Mouse (Mus musculus) limb, embryonic 15.5 days (tissue): Measurements from ENCODE around the gene Slc2a6. TPM values are rescaled to one million over a fixed set of nuclear protein-coding genes. Genes with fewer than 3 reads are reported as not detected.

ENCODE experiments used
- ATAC-seq: fragments of 200-750 bp; cut with Nextera tagmentation; 2 replicates; pipeline ENCODE4 v1.8.0; 2017; ENCODE audit warnings: low read depth, moderate TSS enrichment; ENCODE audit not compliant: insufficient number of reproducible peaks, low FRiP score, low TSS enrichment
- H3K27ac ChIP-seq: fragments of 300-500 bp; sonication (generic); 2 replicates; pipeline ENCODE4 v1.5.1; 2015; ENCODE audit warnings: moderate library complexity, mild to moderate bottlenecking, inconsistent platforms
- H3K27me3 ChIP-seq: fragments of 300-500 bp; sonication (generic); 2 replicates; pipeline ENCODE4 v1.6.1; 2015; ENCODE audit warnings: inconsistent platforms
- H3K36me3 ChIP-seq: fragments of 300-500 bp; sonication (generic); 2 replicates; pipeline ENCODE4 v1.6.1; 2015; ENCODE audit warnings: inconsistent platforms
- H3K4me1 ChIP-seq: fragments of 300-500 bp; sonication (generic); 2 replicates; pipeline ENCODE4 v1.6.1; 2015; ENCODE audit warnings: inconsistent platforms
- H3K4me2 ChIP-seq: fragments of 300-500 bp; sonication (generic); 2 replicates; pipeline ENCODE4 v1.6.1; 2015; ENCODE audit warnings: mild to moderate bottlenecking, inconsistent platforms
- H3K4me3 ChIP-seq: fragments of 300-500 bp; sonication (generic); 2 replicates; pipeline ENCODE4 v1.5.1; 2015; ENCODE audit warnings: mild to moderate bottlenecking, inconsistent platforms
- H3K9ac ChIP-seq: fragments of 300-500 bp; sonication (generic); 2 replicates; pipeline ENCODE4 v1.6.1; 2015; ENCODE audit warnings: inconsistent platforms
- H3K9me3 ChIP-seq: fragments of 300-500 bp; sonication (generic); 2 replicates; pipeline ENCODE4 v1.6.1; 2016; ENCODE audit warnings: inconsistent platforms
- WGBS: fragments of 180-500 bp; shearing (Covaris S2); methylation state at CpG from one replicate; pipeline ENCODE4 v1.1.7; 2015; 5-methylcytosine and 5-hydroxymethylcytosine counted together
- polyA plus RNA-seq: library from polyadenylated mRNA; unstranded; fragments of >200 nt; fragmentation: Nextera tagmentation; extraction: Ambion mirVana; gene quantifications from 2 replicates; pipeline ENCODE4 v1.2.1, GENCODE M21; 2015

Slc2a6 gene
- polyA plus RNA-seq, 1 experiment from 2014 or later, result 1.0 TPM

DNA sequence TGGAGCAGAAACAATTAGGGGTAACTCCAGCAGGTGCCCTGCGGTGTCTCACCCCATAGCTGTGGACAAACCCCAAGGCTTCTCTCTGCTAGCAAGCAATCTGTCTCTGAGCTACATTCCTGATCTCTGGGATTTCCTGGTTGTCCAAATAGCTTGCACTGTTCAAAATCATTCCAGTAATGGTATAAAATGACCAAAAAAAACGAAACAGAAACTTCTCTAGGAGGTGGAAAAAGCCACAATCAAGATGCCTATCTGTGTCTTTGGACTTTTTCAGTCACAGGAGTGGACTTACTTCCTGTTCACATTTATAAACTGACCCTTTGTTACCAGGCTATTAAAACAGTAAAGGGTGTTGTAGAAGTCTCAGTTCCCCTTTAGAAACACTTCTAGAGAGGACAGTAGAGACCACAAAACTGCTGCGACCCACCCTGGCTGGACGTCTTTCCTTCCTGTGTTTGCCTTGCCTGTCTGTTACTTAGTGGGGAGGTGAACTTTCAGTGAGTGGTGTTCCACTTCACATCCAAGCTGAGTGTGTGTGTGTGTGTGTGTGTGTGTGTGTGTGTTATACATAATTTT lies 728 bp upstream of the Slc2a6 start:
- Histone ChIP-seq H3K9me3 (no peaks in the 10 kb centered on the region), H3K9ac (no peak overlapping the region), H3K36me3 (no peaks in the 10 kb centered on the region), H3K4me1 (peaks cover 8% of the 10 kb centered on the region), H3K27ac (no peak overlapping the region), H3K27me3 (peaks cover 3% of the 10 kb centered on the region; the same call in 1 of the 2 replicates), H3K4me2 (no peak overlapping the region; the same call in 1 of the 2 replicates), H3K4me3 (no peak overlapping the region; the same call in 1 of the 2 replicates)
- ATAC-seq, result no peak
- WGBS, result 72% methylated on average over 4 of the region's 4 CpGs

GRCm38 (mm10) chr2:27026857-27027617 lies 761 bp downstream of the Slc2a6 start:
- ATAC-seq, result no peak

GRCm38 (mm10) chr2:27026332-27026731 lies 1.5 kb downstream of the Slc2a6 start:
- ATAC-seq, result no peak
- Histone ChIP-seq H3K4me2 (no peak overlapping the region), H3K27ac (no peak overlapping the region), H3K9me3 (no peaks in the 10 kb centered on the region), H3K4me1 (peaks cover 8% of the 10 kb centered on the region), H3K4me3 (no peak overlapping the region), H3K27me3 (peaks cover 3% of the 10 kb centered on the region; the same call in 1 of the 2 replicates), H3K9ac (no peak overlapping the region), H3K36me3 (no peaks in the 10 kb centered on the region)
- WGBS, result 85% methylated on average over 3 of the region's 3 CpGs

More at GRCm38 (mm10) chr2:27026857-27027617, 761 bp downstream of the Slc2a6 start:
- H3K4me2 ChIP-seq, result peak overlapping the region; percentile 55; the same call in 1 of the 2 replicates
- peaks cover 3% of the 10 kb centered on the region; the same call in 1 of the 2 replicates for H3K27me3 ChIP-seq
- no peak overlapping the region for H3K27ac ChIP-seq
- H3K9me3 ChIP-seq, result no peaks in the 10 kb centered on the region
- 0 out of 2 replicates have a peak overlapping the region, but pooled peaks have one; percentile 26 for H3K4me3 ChIP-seq
- WGBS, result 73% methylated on average over 10 of the region's 10 CpGs
- no peaks in the 10 kb centered on the region for H3K36me3 ChIP-seq
- H3K9ac ChIP-seq, result no peak overlapping the region
- peaks cover 8% of the 10 kb centered on the region for H3K4me1 ChIP-seq

DNA sequence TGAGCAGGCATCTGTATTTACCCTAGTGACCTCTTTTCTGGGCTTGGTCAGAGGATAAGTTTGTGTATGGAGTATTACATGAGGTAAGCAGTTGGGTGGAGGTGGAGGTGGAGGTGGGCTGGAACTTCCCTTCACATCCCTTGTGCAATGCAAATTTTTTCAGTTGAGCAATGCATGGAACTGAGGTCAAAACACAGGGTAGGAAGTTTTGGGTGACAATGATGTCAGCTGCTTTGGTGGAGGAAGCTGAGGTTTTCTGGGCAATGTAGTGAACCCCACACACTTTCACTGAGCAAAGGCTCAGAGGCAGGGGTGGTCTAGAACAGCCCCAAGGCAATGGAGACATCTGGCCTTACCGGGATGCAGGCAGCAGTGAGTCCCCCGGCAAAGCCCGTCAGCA lies 2.3 kb downstream of the Slc2a6 start:
- Histone ChIP-seq H3K9me3 (no peaks in the 10 kb centered on the region), H3K9ac (no peak overlapping the region), H3K27ac (no peak overlapping the region), H3K4me3 (no peak overlapping the region), H3K27me3 (peaks cover 3% of the 10 kb centered on the region; the same call in 1 of the 2 replicates), H3K36me3 (peaks cover under 1% of the 10 kb centered on the region; the same call in 1 of the 2 replicates), H3K4me2 (no peak overlapping the region), H3K4me1 (peaks cover 8% of the 10 kb centered on the region)
- no peak for ATAC-seq
- WGBS, result 48% methylated on average over 3 of the region's 3 CpGs

DNA sequence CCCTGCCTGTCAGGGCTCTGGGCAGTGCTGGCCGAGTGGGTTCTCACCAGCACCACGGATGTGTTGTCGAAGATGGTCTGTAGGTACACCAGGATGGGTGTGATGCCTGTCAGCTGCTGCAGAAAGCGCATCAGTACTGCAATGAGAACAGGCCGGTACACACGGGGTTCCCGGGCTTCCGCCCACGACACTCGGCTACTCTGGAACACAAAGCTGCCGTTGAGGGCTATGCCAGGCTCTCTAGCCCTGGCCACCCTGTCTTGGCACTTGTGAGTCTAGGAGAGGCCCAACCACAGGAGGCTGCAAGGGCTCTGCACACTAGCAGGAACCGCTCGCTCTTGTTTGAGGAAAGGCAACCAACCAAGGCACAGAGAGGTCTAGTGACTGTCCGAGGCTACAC lies 3.7 kb downstream of the Slc2a6 start:
- H3K27me3 ChIP-seq, result peaks cover 3% of the 10 kb centered on the region; the same call in 1 of the 2 replicates
- 86% methylated on average over 14 of the region's 14 CpGs for WGBS

DNA sequence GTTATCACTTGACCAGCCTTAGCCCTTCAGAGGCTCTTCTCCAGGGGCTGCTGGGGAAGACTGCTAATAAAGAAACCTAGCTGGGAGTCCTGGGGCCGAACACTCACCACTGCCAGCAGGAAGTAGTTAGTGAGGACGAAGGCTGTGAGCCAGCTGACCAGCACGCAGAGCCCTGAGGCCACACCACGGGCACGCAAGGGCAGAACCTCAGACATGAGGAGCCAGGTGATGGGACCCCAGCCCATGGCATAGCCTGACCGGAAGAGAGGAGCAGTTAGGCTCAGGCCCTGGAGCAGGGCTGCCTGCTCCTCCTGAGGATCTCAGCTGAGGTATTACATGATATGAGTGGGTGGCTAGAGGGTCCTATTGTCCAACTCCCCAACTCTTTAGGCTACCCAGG lies 5.2 kb downstream of the Slc2a6 start:
- no peaks in the 10 kb centered on the region for H3K27me3 ChIP-seq
- peaks cover 2% of the 10 kb centered on the region for H3K4me1 ChIP-seq
- no peak overlapping the region for H3K4me2 ChIP-seq
- H3K9me3 ChIP-seq, result no peaks in the 10 kb centered on the region
- H3K4me3 ChIP-seq, result no peak overlapping the region
- no peak overlapping the region for H3K9ac ChIP-seq
- H3K36me3 ChIP-seq, result peaks cover 28% of the 10 kb centered on the region
- 46% methylated on average over 6 of the region's 6 CpGs for WGBS
- H3K27ac ChIP-seq, result no peak overlapping the region
- ATAC-seq, result no peak

More for the DNA sequence above, 3.7 kb downstream of the Slc2a6 start:
- H3K27ac ChIP-seq, result no peak overlapping the region
- no peak overlapping the region for H3K4me3 ChIP-seq
- peaks cover 13% of the 10 kb centered on the region for H3K36me3 ChIP-seq
- no peak overlapping the region for H3K4me2 ChIP-seq
- ATAC-seq, result no peak
- no peak overlapping the region for H3K9ac ChIP-seq
- peaks cover 8% of the 10 kb centered on the region for H3K4me1 ChIP-seq
- no peaks in the 10 kb centered on the region for H3K9me3 ChIP-seq

DNA sequence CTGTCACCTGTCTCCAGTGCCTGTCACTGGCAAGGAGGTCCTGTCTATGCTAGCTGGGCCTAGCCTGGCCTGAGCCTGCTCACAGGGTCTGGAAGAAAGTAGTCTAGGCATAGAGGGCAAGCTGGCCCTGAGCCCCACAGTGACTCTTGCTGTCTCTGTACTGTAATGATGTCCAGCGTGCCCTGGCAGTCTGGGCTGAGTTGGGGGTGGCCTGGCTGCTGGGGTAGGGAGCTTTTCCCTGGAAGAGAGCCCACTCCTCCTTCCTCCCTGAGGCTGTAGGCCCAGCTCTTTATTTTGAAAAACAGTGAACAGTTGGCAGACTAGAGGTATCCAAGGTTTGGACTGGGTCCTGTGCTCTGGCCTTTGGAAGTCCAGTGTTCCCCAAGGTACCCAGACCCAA lies 6.7 kb downstream of the Slc2a6 start:
- Histone ChIP-seq H3K27me3 (no peaks in the 10 kb centered on the region), H3K36me3 (peaks cover 43% of the 10 kb centered on the region), H3K9ac (no peak overlapping the region), H3K27ac (no peak overlapping the region), H3K4me2 (no peak overlapping the region), H3K4me1 (no peaks in the 10 kb centered on the region; the same call in 1 of the 2 replicates), H3K4me3 (no peak overlapping the region), H3K9me3 (no peaks in the 10 kb centered on the region)
- WGBS, result 81% methylated on average over 1 of the region's 1 CpGs
- ATAC-seq, result no peak

- ATAC-seq, result no peak
- Histone ChIP-seq H3K4me1 (no peaks in the 10 kb centered on the region; the same call in 1 of the 2 replicates), H3K4me3 (no peak overlapping the region), H3K9ac (no peak overlapping the region), H3K9me3 (no peaks in the 10 kb centered on the region), H3K4me2 (no peak overlapping the region), H3K27me3 (no peaks in the 10 kb centered on the region), H3K36me3 (peaks cover 59% of the 10 kb centered on the region), H3K27ac (no peak overlapping the region)
- 89% methylated on average over 2 of the region's 2 CpGs for WGBS
Observed at GRCm38 (mm10) chr2:27019530-27019929, 8.3 kb downstream of the Slc2a6 start.

DNA sequence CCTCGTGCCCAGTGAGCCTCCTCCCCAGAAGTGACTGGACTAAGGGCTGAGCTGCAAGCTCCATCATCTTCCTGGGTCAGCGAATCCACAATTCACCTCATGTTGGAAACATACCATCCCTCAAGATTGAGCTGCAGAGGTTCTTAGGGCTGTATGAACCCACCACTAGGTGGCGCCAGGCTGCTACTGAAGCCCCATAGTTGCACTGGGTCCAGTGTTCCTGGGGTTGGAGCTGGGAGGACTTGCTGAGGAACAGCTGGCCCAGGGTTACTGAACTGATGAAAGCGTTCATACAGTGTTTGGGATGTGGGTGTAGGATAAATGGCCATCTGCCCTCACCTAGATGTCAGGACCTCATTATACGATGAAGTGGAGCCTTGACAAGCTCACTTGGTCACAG lies 10.0 kb downstream of the Slc2a6 start:
- Histone ChIP-seq H3K4me2 (no peak overlapping the region), H3K4me3 (no peak overlapping the region), H3K9ac (no peak overlapping the region), H3K27ac (no peak overlapping the region), H3K4me1 (no peaks in the 10 kb centered on the region; the same call in 1 of the 2 replicates), H3K9me3 (no peaks in the 10 kb centered on the region), H3K27me3 (no peaks in the 10 kb centered on the region), H3K36me3 (peaks cover 72% of the 10 kb centered on the region)
- no peak for ATAC-seq
- WGBS, result 57% methylated on average over 5 of the region's 5 CpGs

GRCm38 (mm10) chr2:27009714-27010244 lies 18.0 kb downstream of the Slc2a6 start, which contains the start of gene Cacfd1:
Cacfd1 (plus strand) TSS chr2:27009926.
- Histone ChIP-seq H3K4me2 (peak within 1 kb of the TSS; percentile 65), H3K4me1 (peaks cover 23% of the 10 kb centered on the region), H3K9ac (peak within 1 kb of the TSS; percentile 89), H3K27me3 (no peaks in the 10 kb centered on the region), H3K27ac (peak within 1 kb of the TSS; percentile 88), H3K9me3 (no peaks in the 10 kb centered on the region), H3K36me3 (peaks cover 16% of the 10 kb centered on the region), H3K4me3 (peak within 1 kb of the TSS; percentile 68)
- peak; percentile 93 for ATAC-seq
- WGBS, result 0% methylated on average over 42 of the region's 43 CpGs

- H3K4me3 ChIP-seq, result no peak overlapping the region
- H3K4me2 ChIP-seq, result no peak overlapping the region
- H3K9ac ChIP-seq, result no peak overlapping the region
- whole genome bisulfite sequencing, result 61% methylated on average over 7 of the region's 7 CpGs
- ATAC-seq, result no peak
- H3K4me1 ChIP-seq, result peaks cover 23% of the 10 kb centered on the region
- H3K27me3 ChIP-seq, result no peaks in the 10 kb centered on the region
- no peak overlapping the region for H3K27ac ChIP-seq
- no peaks in the 10 kb centered on the region for H3K9me3 ChIP-seq
- no peaks in the 10 kb centered on the region for H3K36me3 ChIP-seq
Observed at GRCm38 (mm10) chr2:27007701-27008100, 20.1 kb downstream of the Slc2a6 start.

DNA sequence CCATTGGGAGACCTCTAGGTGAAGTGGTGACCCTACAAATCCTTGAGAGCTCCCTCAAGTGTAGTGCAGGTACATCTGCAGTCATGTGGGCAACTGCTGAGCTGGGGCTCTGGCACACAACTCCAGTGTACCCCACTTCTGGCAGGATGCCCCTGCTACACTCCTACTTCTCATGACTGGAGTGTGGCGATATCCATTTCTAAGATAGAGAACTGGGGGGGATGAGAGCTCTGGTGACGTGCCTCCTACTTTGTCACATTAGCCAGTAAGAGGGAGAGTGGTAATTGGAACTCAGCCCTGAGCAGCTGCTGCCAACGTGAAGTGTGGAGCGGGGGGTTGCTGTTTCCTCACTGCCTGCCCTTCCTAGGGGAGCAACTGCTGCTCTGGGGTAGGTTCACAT lies 21.5 kb downstream of the Slc2a6 start:
- H3K4me3 ChIP-seq, result no peak overlapping the region
- peaks cover 17% of the 10 kb centered on the region for H3K4me1 ChIP-seq
- no peaks in the 10 kb centered on the region for H3K27me3 ChIP-seq
- H3K9ac ChIP-seq, result no peak overlapping the region
- H3K27ac ChIP-seq, result no peak overlapping the region
- 64% methylated on average over 4 of the region's 4 CpGs for WGBS
- no peak for ATAC-seq
- H3K9me3 ChIP-seq, result no peaks in the 10 kb centered on the region
- H3K36me3 ChIP-seq, result no peaks in the 10 kb centered on the region
- H3K4me2 ChIP-seq, result no peak overlapping the region
